Mouse (Mus musculus) neural tube, embryonic 14.5 days (tissue): Measurements from ENCODE around the gene 2010003K11Rik. TPM values are rescaled to one million over a fixed set of nuclear protein-coding genes. Genes with fewer than 3 reads are reported as not detected.

Experiments used
- ATAC-seq: fragments of 200-750 bp; cut with Nextera tagmentation; 2 replicates; pipeline ENCODE4 v1.8.0; 2017; ENCODE audit warnings: low read depth, mild to moderate bottlenecking, moderate TSS enrichment, moderate library complexity
- H3K27ac ChIP-seq: fragments of 300-500 bp; sonication (generic); 2 replicates; pipeline ENCODE4 v1.5.1; 2014; ENCODE audit warnings: low read depth, mild to moderate bottlenecking, control low read depth, low read length, moderate library complexity, mixed read lengths
- H3K27me3 ChIP-seq: fragments of 300-500 bp; sonication (generic); 2 replicates; pipeline ENCODE4 v1.6.1; 2014; ENCODE audit warnings: low read length; ENCODE audit not compliant: control insufficient read depth, insufficient read depth
- H3K36me3 ChIP-seq: fragments of 300-500 bp; sonication (generic); 2 replicates; pipeline ENCODE4 v1.6.1; 2014; ENCODE audit warnings: low read length, mixed read lengths; ENCODE audit not compliant: control insufficient read depth, insufficient read depth
- H3K4me1 ChIP-seq: fragments of 300-500 bp; sonication (generic); 2 replicates; pipeline ENCODE4 v1.6.1; 2014; ENCODE audit warnings: low read length; ENCODE audit not compliant: control insufficient read depth, insufficient read depth
- H3K4me2 ChIP-seq: fragments of 300-500 bp; sonication (generic); 2 replicates; pipeline ENCODE4 v1.6.1; 2014; ENCODE audit warnings: mild to moderate bottlenecking, low read depth, low read length, control low read depth
- H3K4me3 ChIP-seq: fragments of 300-500 bp; sonication (generic); 2 replicates; pipeline ENCODE4 v1.5.1; 2014; ENCODE audit warnings: low read depth, low read length, control low read depth, mixed read lengths
- H3K9ac ChIP-seq: fragments of 300-500 bp; sonication (generic); replicated peaks from 2 replicates; pipeline ENCODE4 v1.6.1; 2014; ENCODE audit warnings: low read depth, mild to moderate bottlenecking, control low read depth, low read length, mixed read lengths
- H3K9me3 ChIP-seq: fragments of 300-500 bp; sonication (generic); 2 replicates; pipeline ENCODE4 v1.6.1; 2016; ENCODE audit warnings: low read length; ENCODE audit not compliant: control insufficient read depth
- WGBS: fragments of 180-500 bp; shearing (Covaris S2); extraction: QIAGEN DNeasy Blood & Tissue Kit; methylation state at CpG from one replicate; pipeline ENCODE4 v1.1.7; 2014; 5-methylcytosine and 5-hydroxymethylcytosine counted together
- polyA plus RNA-seq: library from polyadenylated mRNA; unstranded; fragments of >200 nt; fragmentation: Nextera tagmentation; extraction: Ambion mirVana; gene quantifications from 2 replicates; pipeline ENCODE4 v1.2.1, GENCODE M21; 2014

Gene 2010003K11Rik
- polyA plus RNA-seq, 1 experiment from 2014 or later, result not detected

- Histone ChIP-seq H3K27me3 (no peaks in the 10 kb centered on the region), H3K36me3 (no peaks in the 10 kb centered on the region), H3K4me1 (no peaks in the 10 kb centered on the region), H3K9me3 (no peaks in the 10 kb centered on the region), H3K9ac (no peak overlapping the region), H3K4me2 (no peak overlapping the region), H3K4me3 (no peak overlapping the region), H3K27ac (no peak overlapping the region)
- 98% methylated on average over 2 of the region's 2 CpGs for WGBS
- ATAC-seq, result no peak
These were observed 36.3 kb upstream of the 2010003K11Rik start for GRCm38 (mm10) chr19:4534646-4535045.

- H3K4me3 ChIP-seq, result no peak overlapping the region
- H3K9ac ChIP-seq, result no peak overlapping the region
- H3K27ac ChIP-seq, result no peak overlapping the region
- no peaks in the 10 kb centered on the region for H3K36me3 ChIP-seq
- no peaks in the 10 kb centered on the region for H3K27me3 ChIP-seq
- no peak overlapping the region for H3K4me2 ChIP-seq
- H3K4me1 ChIP-seq, result no peaks in the 10 kb centered on the region
- no peak for ATAC-seq
- WGBS, result 92% methylated on average over 3 of the region's 3 CpGs
- H3K9me3 ChIP-seq, result no peaks in the 10 kb centered on the region
These were observed 23.2 kb upstream of the 2010003K11Rik start for GRCm38 (mm10) chr19:4521426-4522050.

DNA sequence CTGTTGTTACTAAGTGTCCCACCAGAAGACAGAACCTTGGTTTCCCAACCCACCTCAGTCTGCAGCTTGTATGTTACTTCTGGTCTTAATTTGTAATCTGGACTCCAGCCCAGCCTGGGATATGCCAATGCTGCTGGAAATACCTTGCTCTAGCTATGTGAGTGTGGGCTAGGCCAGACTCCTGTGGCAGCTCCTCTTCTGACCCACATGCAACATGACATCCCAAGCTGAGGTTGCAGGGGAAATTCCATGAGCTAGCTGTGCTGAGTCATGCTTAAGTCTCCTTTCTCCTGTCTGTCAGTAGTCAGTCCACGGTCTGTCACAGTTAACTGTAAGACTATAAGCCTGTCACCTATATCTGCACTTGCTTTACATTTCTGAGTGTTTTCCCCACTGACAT lies 19.1 kb upstream of the 2010003K11Rik start:
- Histone ChIP-seq H3K27ac (no peak overlapping the region), H3K4me2 (no peak overlapping the region), H3K4me1 (peaks cover 5% of the 10 kb centered on the region; the same call in 1 of the 2 replicates), H3K36me3 (no peaks in the 10 kb centered on the region), H3K27me3 (no peaks in the 10 kb centered on the region), H3K4me3 (no peak overlapping the region), H3K9ac (no peak overlapping the region), H3K9me3 (no peaks in the 10 kb centered on the region)
- WGBS, result 69% methylated on average over 1 of the region's 1 CpGs
- ATAC-seq, result no peak

GRCm38 (mm10) chr19:4516288-4516687 lies 17.9 kb upstream of the 2010003K11Rik start:
- Histone ChIP-seq H3K36me3 (no peaks in the 10 kb centered on the region), H3K4me2 (no peak overlapping the region), H3K27ac (peak overlapping the region; percentile 34; the same call in 1 of the 2 replicates), H3K9me3 (no peaks in the 10 kb centered on the region), H3K4me1 (peaks cover 5% of the 10 kb centered on the region; the same call in 1 of the 2 replicates), H3K9ac (no peak overlapping the region), H3K4me3 (no peak overlapping the region), H3K27me3 (no peaks in the 10 kb centered on the region)
- ATAC-seq, result no peak
- 68% methylated on average over 2 of the region's 2 CpGs for WGBS

GRCm38 (mm10) chr19:4515746-4516145 lies 17.4 kb upstream of the 2010003K11Rik start:
- no peak overlapping the region for H3K27ac ChIP-seq
- no peak overlapping the region for H3K4me2 ChIP-seq
- H3K27me3 ChIP-seq, result no peaks in the 10 kb centered on the region
- peaks cover 8% of the 10 kb centered on the region; the same call in 1 of the 2 replicates for H3K4me1 ChIP-seq
- no peak overlapping the region for H3K9ac ChIP-seq
- no peak overlapping the region for H3K4me3 ChIP-seq
- H3K36me3 ChIP-seq, result no peaks in the 10 kb centered on the region
- no peaks in the 10 kb centered on the region for H3K9me3 ChIP-seq
- ATAC-seq, result no peak
- WGBS, result 44% methylated on average over 2 of the region's 2 CpGs

DNA sequence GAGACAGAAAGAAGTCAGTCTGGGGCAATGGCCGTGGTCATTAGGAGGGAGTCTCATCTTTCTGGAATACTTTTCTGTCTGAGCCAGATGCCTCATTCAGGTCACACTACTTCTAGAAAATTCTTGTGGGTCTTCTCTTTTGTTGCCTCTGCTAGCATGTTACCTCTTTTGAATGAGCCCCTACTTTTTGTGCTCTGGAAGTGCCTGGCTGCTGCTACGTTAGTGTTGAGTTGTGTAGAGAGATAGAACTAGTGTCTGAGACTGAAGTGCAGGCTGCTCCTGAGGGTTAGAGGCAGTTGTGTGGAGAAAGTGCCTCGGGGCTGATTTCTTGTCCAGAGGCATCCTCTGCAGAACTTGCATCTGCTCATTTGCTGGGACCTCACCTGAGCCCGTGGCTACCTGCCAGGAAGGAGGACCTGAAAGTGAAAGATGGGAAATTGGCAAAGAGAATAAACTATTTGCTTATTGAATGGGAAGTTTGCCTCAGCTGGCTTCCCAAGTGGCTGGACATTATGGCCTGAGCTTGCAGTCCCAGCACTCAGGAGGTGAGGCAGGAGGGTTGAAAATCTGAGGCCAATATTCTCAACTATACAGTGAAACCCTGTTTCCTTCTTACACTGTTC lies 15.0 kb upstream of the 2010003K11Rik start:
- Histone ChIP-seq H3K4me1 (peaks cover 14% of the 10 kb centered on the region; the same call in 1 of the 2 replicates), H3K27ac (no peak overlapping the region), H3K36me3 (no peaks in the 10 kb centered on the region), H3K27me3 (no peaks in the 10 kb centered on the region), H3K4me3 (no peak overlapping the region), H3K4me2 (no peak overlapping the region), H3K9me3 (no peaks in the 10 kb centered on the region), H3K9ac (no peak overlapping the region)
- no peak for ATAC-seq
- WGBS, result 75% methylated on average over 4 of the region's 4 CpGs

DNA sequence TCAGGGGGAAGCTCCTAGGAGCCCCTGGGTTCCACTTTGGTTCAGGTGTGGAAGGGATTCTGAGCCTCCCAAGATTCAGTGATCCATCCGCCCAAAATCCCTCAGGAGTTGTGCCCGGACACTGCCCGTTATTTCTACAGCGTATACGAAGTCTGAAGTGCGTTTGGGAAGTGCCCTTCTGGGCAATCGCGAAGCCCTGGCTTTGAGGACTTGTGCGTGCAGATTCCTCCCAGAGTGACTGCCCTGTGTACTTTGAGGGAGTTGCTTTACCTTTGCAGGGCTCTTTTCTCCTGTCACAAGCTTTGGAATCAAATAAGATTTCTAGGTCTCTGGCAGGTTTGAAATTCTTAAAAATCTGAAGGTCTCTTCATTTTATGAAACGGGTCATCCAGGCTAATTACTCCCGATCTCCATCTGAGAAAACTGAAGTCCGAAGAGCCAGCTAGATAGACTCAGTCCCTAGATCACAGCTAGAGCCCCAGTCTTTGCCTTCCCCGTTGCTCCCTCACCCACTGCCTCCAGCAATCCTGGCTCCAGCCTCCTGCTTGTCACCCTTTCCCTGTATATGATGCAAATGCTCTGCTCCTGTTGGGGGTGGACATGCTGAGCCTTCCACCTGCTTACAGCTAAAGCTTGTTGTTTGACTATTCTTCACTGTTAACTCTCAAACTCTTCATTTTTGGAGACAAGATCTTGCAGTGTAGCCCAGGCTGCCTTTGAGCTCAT lies 12.9 kb upstream of the 2010003K11Rik start:
- WGBS, result 10% methylated on average over 13 of the region's 13 CpGs
- H3K36me3 ChIP-seq, result no peaks in the 10 kb centered on the region
- no peak overlapping the region for H3K27ac ChIP-seq
- H3K9me3 ChIP-seq, result no peaks in the 10 kb centered on the region
- peaks cover 14% of the 10 kb centered on the region; the same call in 1 of the 2 replicates for H3K4me1 ChIP-seq
- peak overlapping the region; percentile 53; the same call in 1 of the 2 replicates for H3K9ac ChIP-seq
- H3K27me3 ChIP-seq, result no peaks in the 10 kb centered on the region
- peak overlapping the region; percentile 63; the same call in 1 of the 2 replicates for H3K4me3 ChIP-seq
- H3K4me2 ChIP-seq, result peak overlapping the region; percentile 63
- no peak for ATAC-seq

GRCm38 (mm10) chr19:4509986-4510963 lies 11.9 kb upstream of the 2010003K11Rik start, which contains the start of gene Pcx:
Gene Pcx (plus strand): TSS chr19:4510472.
- Histone ChIP-seq H3K27ac (peak within 1 kb of the TSS; percentile 40; the same call in 1 of the 2 replicates), H3K4me3 (peak within 1 kb of the TSS; percentile 63), H3K4me2 (peak within 1 kb of the TSS; percentile 74), H3K4me1 (peaks cover 8% of the 10 kb centered on the region; the same call in 1 of the 2 replicates), H3K36me3 (no peaks in the 10 kb centered on the region), H3K27me3 (no peaks in the 10 kb centered on the region), H3K9ac (peak within 1 kb of the TSS; percentile 53), H3K9me3 (no peaks in the 10 kb centered on the region)
- under 1% methylated on average over 74 of the region's 82 CpGs for WGBS
- peak; percentile 100 for ATAC-seq
